Comparison of ENCODE assay signal across 11 mouse cellular contexts in genomic region chr10:111673317-111673610, GRCm38 (mm10).
A peak's percentile ranks its signal among the peaks of the same experiment; 100 is the strongest.
DNase-seq lines count a peak whose midpoint lies in the region; ATAC-seq and TF ChIP-seq lines count a peak whose summit lies in the region.
"Had no signal": no experiment of that assay in that cellular context is flagged by ENCODE, and none has a peak within 500 bp of the region (broad histone marks: within the 10 kb centered on the region; RNA-seq: fewer than 3 reads in every experiment).

No protein-coding gene starts in this region.

- no peaks in the 10 kb centered on the region for H3K9me3 ChIP-seq in hindbrain, embryonic 10.5 days
- no peaks in the 10 kb centered on the region for H3K9me3 ChIP-seq in hindbrain, embryonic 11.5 days (ENCODE audit: control insufficient read depth, low read length)
- H3K9me3 ChIP-seq in midbrain, embryonic 10.5 days (replicated peaks) = no peaks in the 10 kb centered on the region
- H3K9me3 ChIP-seq in midbrain, postnatal 0 days (ENCODE audit: low read length) = no peaks in the 10 kb centered on the region
- H3K9me3 ChIP-seq: limb, embryonic 15.5 days; neural tube, embryonic 12.5 days had no signal

- no peak for ATAC-seq in hindbrain, embryonic 11.5 days (ENCODE audit: low FRiP score)
- no peak for ATAC-seq in midbrain, postnatal 0 days (ENCODE audit: low FRiP score)
- ATAC-seq in granulocyte monocyte progenitor cell, adult 5-6 weeks (replicated peaks; ENCODE audit: poor library complexity, severe bottlenecking) = peak; percentile 62

- no peak overlapping the region for H3K4me2 ChIP-seq in hindbrain, embryonic 11.5 days (replicated peaks; ENCODE audit: low read depth, low read length)
- H3K4me2 ChIP-seq in midbrain, postnatal 0 days (ENCODE audit: low read depth, low read length, poor library complexity, severe bottlenecking) = no peak overlapping the region
- H3K4me2 ChIP-seq: limb, embryonic 15.5 days; neural tube, embryonic 12.5 days had no signal

- no peaks in the 10 kb centered on the region for H3K36me3 ChIP-seq in hindbrain, embryonic 10.5 days
- no peaks in the 10 kb centered on the region for H3K36me3 ChIP-seq in hindbrain, embryonic 11.5 days (ENCODE audit: control insufficient read depth, insufficient read depth, low read length)
- H3K36me3 ChIP-seq in midbrain, embryonic 10.5 days = no peaks in the 10 kb centered on the region
- no peaks in the 10 kb centered on the region for H3K36me3 ChIP-seq in midbrain, postnatal 0 days (ENCODE audit: insufficient read depth, low read length)
- H3K36me3 ChIP-seq: limb, embryonic 15.5 days; neural tube, embryonic 12.5 days had no signal

- peaks cover 52% of the 10 kb centered on the region for H3K4me1 ChIP-seq in hindbrain, embryonic 10.5 days (replicated peaks)
- H3K4me1 ChIP-seq in hindbrain, embryonic 11.5 days (replicated peaks; ENCODE audit: control insufficient read depth, insufficient read depth, low read length) = no peaks in the 10 kb centered on the region; the same call in 1 of the 2 replicates
- peaks cover 35% of the 10 kb centered on the region for H3K4me1 ChIP-seq in midbrain, embryonic 10.5 days
- H3K4me1 ChIP-seq in midbrain, postnatal 0 days (ENCODE audit: insufficient read depth, low read length) = no peaks in the 10 kb centered on the region

- H3K9ac ChIP-seq in hindbrain, embryonic 11.5 days (ENCODE audit: low read depth, low read length) = no peak overlapping the region
- H3K9ac ChIP-seq in midbrain, postnatal 0 days (replicated peaks; ENCODE audit: low read length, poor library complexity, severe bottlenecking) = no peak overlapping the region
- H3K9ac ChIP-seq: limb, embryonic 15.5 days; neural tube, embryonic 12.5 days had no signal

- no peak overlapping the region for H3K4me3 ChIP-seq in hindbrain, embryonic 10.5 days
- H3K4me3 ChIP-seq in hindbrain, embryonic 11.5 days (ENCODE audit: low read depth, low read length) = no peak overlapping the region
- no peak overlapping the region for H3K4me3 ChIP-seq in midbrain, embryonic 10.5 days
- H3K4me3 ChIP-seq in midbrain, postnatal 0 days (ENCODE audit: low read depth, low read length) = no peak overlapping the region
- H3K4me3 ChIP-seq: limb, embryonic 15.5 days; neural tube, embryonic 12.5 days had no signal

- DNase-seq in hindbrain, embryonic 10.5 days (ENCODE audit: low spot score) = no peak
- DNase-seq in hindbrain, embryonic 11.5 days (ENCODE audit: low spot score) = no peak
- no peak for DNase-seq in midbrain, embryonic 10.5 days (ENCODE audit: low spot score)
- DNase-seq in midbrain, postnatal 0 days (ENCODE audit: low spot score) = no peak
- no peak for DNase-seq in urinary bladder, postnatal 36 days (ENCODE audit: low spot score in 2 of 2)
- DNase-seq in cerebellum, postnatal 4 days (ENCODE audit: low spot score in 2 of 2) = no peak
- DNase-seq: layer of hippocampus, postnatal 36 days; right cerebral cortex, adult 18-20 months had no signal

- H3K27ac ChIP-seq in hindbrain, embryonic 10.5 days = peak overlapping the region; percentile 60; the same call in 1 of the 2 replicates
- H3K27ac ChIP-seq in hindbrain, embryonic 11.5 days (ENCODE audit: low read depth, low read length) = no peak overlapping the region
- H3K27ac ChIP-seq in midbrain, embryonic 10.5 days (replicated peaks) = 0 out of 2 replicates have a peak overlapping the region, but pooled peaks have one; percentile 28
- H3K27ac ChIP-seq in midbrain, postnatal 0 days (ENCODE audit: low read depth, low read length) = no peak overlapping the region
- H3K27ac ChIP-seq: neural tube, embryonic 12.5 days had no signal

- peaks cover 8% of the 10 kb centered on the region; the same call in 1 of the 2 replicates for H3K27me3 ChIP-seq in hindbrain, embryonic 10.5 days (ENCODE audit: insufficient read depth, poor library complexity, severe bottlenecking)
- H3K27me3 ChIP-seq in hindbrain, embryonic 11.5 days (ENCODE audit: control insufficient read depth, insufficient read depth, low read length) = no peaks in the 10 kb centered on the region
- H3K27me3 ChIP-seq in midbrain, embryonic 10.5 days (ENCODE audit: low read depth, poor library complexity, severe bottlenecking) = peaks cover 14% of the 10 kb centered on the region; the same call in 1 of the 2 replicates
- no peaks in the 10 kb centered on the region for H3K27me3 ChIP-seq in midbrain, postnatal 0 days (ENCODE audit: insufficient read depth, low read length)
- H3K27me3 ChIP-seq: limb, embryonic 15.5 days; neural tube, embryonic 12.5 days had no signal

- TF ChIP-seq CTCF in midbrain, postnatal 0 days (IDR thresholded peaks at IDR 0.05) = no peak

Comparison
In these comparisons a context has a peak if more than half of its experiments do, and no peak if none do; other contexts are left out.
1. H3K27ac ChIP-seq: peak in hindbrain, embryonic 10.5 days (single experiment) and midbrain, embryonic 10.5 days (single experiment); none in hindbrain, embryonic 11.5 days (single experiment) and midbrain, postnatal 0 days (single experiment).